Mouse (Mus musculus): Measurements from ENCODE around the gene Tcf7. TPM values are rescaled to one million over a fixed set of nuclear protein-coding genes. Genes with fewer than 3 reads are reported as not detected.
A peak's percentile ranks its signal among the peaks of the same experiment; 100 is the strongest.

The Tcf7 gene
- 1 to 10 TPM; 5.9 to 6.7 TPM for total RNA-seq (2021)
- long read RNA-seq, partial matches to known transcripts = 0 of 3 reads
- long read RNA-seq, other reads (novel, unspliced or antisense) = 3 of 3 reads

GRCm38 (mm10) chr11:52282774-52283595, at the start of gene Tcf7:
Gene Tcf7 (minus strand): TSS chr11:52283014.
- DNase-seq (ENCODE audit: low spot score in 2 of 2) = peak; percentile 48 to 64

GRCm38 (mm10) chr11:52327313-52327712, 44.5 kb upstream of the Tcf7 start:
- no peak for DNase-seq (ENCODE audit: low spot score in 2 of 2)

- no peak for DNase-seq (ENCODE audit: low spot score in 2 of 2)
These were observed 41.9 kb upstream of the Tcf7 start for GRCm38 (mm10) chr11:52324442-52325367.

GRCm38 (mm10) chr11:52321540-52321939, 38.7 kb upstream of the Tcf7 start:
- no peak for DNase-seq (ENCODE audit: low spot score in 2 of 2)

GRCm38 (mm10) chr11:52320529-52320928, 37.7 kb upstream of the Tcf7 start:
- DNase-seq (ENCODE audit: low spot score in 2 of 2) = no peak

- DNase-seq (ENCODE audit: low spot score in 2 of 2) = no peak
These were observed 36.9 kb upstream of the Tcf7 start for GRCm38 (mm10) chr11:52319664-52320063.

- no peak for DNase-seq (ENCODE audit: low spot score in 2 of 2)
These were observed 35.6 kb upstream of the Tcf7 start for GRCm38 (mm10) chr11:52318445-52318844.

- no peak for DNase-seq (ENCODE audit: low spot score in 2 of 2)
These were observed 31.4 kb upstream of the Tcf7 start for GRCm38 (mm10) chr11:52314102-52314793.

- DNase-seq (ENCODE audit: low spot score in 2 of 2) = no peak
These were observed 27.9 kb upstream of the Tcf7 start for GRCm38 (mm10) chr11:52310709-52311108.

- DNase-seq (ENCODE audit: low spot score in 2 of 2) = no peak
These were observed 26.7 kb upstream of the Tcf7 start for GRCm38 (mm10) chr11:52309487-52309886.

- DNase-seq (ENCODE audit: low spot score in 2 of 2) = no peak
These were observed 23.6 kb upstream of the Tcf7 start for GRCm38 (mm10) chr11:52306431-52306830.

- no peak for DNase-seq (ENCODE audit: low spot score in 2 of 2)
These were observed 22.5 kb upstream of the Tcf7 start for GRCm38 (mm10) chr11:52305266-52305665.

GRCm38 (mm10) chr11:52302668-52303067, 19.9 kb upstream of the Tcf7 start:
- no peak for DNase-seq (ENCODE audit: low spot score in 2 of 2)

GRCm38 (mm10) chr11:52299687-52300086, 16.9 kb upstream of the Tcf7 start:
- DNase-seq (ENCODE audit: low spot score in 2 of 2) = no peak

- DNase-seq (ENCODE audit: low spot score in 2 of 2) = no peak
These were observed 16.1 kb upstream of the Tcf7 start for GRCm38 (mm10) chr11:52298955-52299354.

- peak; percentile 78 to 84 for DNase-seq (ENCODE audit: low spot score in 2 of 2)
These were observed 14.5 kb upstream of the Tcf7 start for GRCm38 (mm10) chr11:52297352-52297751.

GRCm38 (mm10) chr11:52294103-52294502, 11.3 kb upstream of the Tcf7 start:
- no peak for DNase-seq (ENCODE audit: low spot score in 2 of 2)

GRCm38 (mm10) chr11:52292894-52293293, 10.1 kb upstream of the Tcf7 start:
- no peak for DNase-seq (ENCODE audit: low spot score in 2 of 2)

GRCm38 (mm10) chr11:52292346-52292745, 9.5 kb upstream of the Tcf7 start:
- no peak for DNase-seq (ENCODE audit: low spot score in 2 of 2)

GRCm38 (mm10) chr11:52286958-52287305, 4.1 kb upstream of the Tcf7 start:
- no peak for DNase-seq (ENCODE audit: low spot score in 2 of 2)

GRCm38 (mm10) chr11:52286301-52286957, 3.6 kb upstream of the Tcf7 start:
- no peak for DNase-seq (ENCODE audit: low spot score in 2 of 2)
